Mouse (Mus musculus) layer of hippocampus, adult 9-10 months (tissue): ENCODE results near the gene Ndufc1.
"Not testable (repeated sequence)": the region's sequence is repeated elsewhere in the genome, so short reads cannot be mapped to it uniquely, and the experiment has no call there.

Experiments used
- DNase-seq: peaks from one replicate; pipeline ENCODE4 v3.0.0; 2022; ENCODE audit warnings: low spot score

Gene Ndufc1

GRCm38 (mm10) chr3:51368011-51368410 lies 40.8 kb downstream of the Ndufc1 start:
- no peak for DNase-seq

GRCm38 (mm10) chr3:51366926-51367325 lies 41.9 kb downstream of the Ndufc1 start:
- no peak for DNase-seq

DNA sequence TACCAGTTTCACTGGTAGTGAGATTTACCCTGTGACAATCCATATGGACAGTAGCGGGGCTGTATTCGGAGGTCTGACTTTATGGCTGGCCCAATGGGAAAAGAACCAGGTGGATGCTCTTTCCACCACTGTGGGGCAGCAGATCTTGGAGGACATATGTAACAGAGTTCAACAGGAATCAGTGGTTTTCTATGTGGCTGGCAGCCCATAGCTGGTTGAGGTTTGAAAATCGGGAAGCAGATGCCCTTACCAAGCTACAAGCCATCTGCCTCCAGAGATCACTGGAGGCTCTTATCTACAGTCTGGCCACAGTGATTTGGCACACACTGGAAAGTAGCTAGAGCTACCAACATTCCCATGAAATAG lies 43.3 kb downstream of the Ndufc1 start:
- DNase-seq: no peak

DNA sequence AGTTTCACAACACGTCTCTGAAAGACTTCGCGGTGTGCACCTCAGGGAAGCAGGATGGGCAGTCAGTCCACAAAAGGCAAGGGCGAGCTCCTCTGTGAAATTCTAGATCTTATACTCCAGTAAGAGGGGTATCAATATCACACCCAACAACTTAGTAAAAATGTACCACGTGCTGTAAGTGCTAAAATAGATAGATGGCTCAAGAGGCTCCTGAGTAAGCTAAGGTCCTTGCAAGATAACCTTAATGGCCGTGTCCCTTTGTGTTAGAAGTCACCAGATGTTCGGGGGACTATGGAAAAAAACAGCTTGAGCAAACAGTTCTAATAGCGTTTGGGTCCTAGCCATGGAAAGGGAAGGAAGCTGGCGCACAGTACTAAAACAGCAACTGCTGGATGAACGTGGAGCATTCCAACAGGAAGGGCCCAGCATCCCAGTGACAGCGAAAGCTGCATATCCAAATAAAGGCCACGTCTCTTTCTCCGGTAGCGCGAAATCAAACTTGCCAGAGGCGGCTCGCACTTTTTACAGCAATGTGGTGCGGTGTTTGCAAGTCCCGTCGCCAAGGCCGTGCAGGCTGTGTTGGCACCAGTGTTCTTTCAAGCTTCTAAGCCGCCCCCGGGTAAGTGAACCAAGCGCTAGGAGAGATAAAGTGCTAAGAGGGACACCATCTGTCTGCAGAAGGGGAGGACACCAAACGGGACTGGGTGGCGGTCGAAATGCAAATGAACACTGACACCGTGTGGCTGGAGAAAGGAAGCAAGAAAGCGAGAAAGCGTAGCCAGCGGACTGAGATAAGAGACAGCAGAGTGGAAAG lies 43.9 kb downstream of the Ndufc1 start:
- DNase-seq: peak; percentile 73

DNA sequence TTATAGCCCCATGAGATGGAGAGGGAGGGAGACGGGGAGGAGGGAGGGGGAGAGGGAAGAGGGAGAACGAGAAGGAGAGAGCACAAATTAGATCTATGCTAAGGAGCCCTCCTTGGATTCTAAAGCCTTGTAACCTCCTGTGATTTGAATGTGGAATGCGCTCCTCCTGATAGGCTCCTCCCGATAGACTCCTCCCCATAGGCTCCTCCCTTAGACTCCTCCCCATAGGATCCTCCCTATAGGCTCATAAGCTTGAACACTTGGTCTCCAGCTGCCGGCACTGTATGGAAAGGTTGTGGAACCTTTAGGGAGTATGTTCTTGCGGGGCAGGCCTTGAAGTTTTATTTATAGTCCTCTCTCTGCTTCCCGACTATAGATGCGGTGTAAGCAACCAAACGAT lies 47.7 kb downstream of the Ndufc1 start:
- DNase-seq: no peak

DNA sequence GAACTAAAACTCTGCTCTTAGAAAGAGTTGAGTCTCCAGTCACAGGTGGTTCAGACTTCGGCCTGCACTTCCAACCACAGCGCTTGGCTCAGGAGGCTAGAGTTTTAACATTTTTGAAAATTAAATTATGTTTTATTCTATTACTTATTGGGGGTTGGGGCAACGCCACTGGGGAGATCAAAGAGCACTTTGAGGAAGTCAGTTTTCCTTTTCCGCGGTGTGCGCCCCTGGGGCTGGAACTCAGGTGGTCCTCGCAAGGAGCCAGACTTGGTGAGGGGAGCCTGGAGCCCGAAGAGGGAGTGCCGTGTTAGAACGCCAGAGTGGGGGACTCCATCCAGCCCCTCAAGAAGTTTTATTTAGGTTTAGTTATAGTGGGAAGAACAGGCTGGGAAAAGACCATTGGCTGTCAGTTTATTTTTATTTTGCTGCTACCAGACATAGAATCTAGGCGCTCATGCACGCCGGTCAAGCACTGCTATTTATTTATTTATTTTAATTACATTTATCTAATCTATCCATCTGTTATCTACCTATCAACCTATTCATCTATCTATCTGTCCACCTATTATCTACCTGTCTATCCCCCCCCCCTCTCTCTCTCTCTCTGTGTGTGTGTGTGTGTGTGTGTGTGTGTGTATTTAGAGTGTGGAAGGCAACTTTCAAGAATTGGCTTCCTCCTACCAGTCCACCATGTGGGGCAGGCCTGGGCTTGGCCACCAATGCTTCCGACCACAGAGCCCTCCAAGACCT lies 49.1 kb downstream of the Ndufc1 start:
- no peak for DNase-seq

- no peak for DNase-seq
Measured at GRCm38 (mm10) chr3:51358660-51359557, 49.9 kb downstream of the Ndufc1 start.

DNA sequence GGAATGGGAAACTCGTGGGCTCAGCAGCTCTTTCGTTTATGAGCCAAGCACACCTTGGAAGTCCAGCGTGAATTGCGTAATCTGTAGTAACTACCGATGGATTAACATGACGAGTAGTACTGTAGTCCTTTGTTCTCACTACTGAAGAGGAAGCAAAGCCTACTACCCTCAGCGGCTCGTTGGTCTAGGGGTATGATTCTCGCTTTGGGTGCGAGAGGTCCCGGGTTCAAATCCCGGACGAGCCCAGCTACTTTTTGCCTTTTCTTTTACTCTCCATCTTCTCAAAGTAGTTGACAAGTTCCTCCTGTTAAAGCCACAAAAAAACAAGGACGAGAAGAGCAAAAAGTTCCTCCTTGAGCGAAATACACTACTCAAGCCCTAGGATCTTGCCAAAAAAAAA lies 50.6 kb downstream of the Ndufc1 start:
- peak; percentile 78 for DNase-seq

- DNase-seq: no peak
Measured at GRCm38 (mm10) chr3:51357624-51358023, 51.2 kb downstream of the Ndufc1 start.

DNA sequence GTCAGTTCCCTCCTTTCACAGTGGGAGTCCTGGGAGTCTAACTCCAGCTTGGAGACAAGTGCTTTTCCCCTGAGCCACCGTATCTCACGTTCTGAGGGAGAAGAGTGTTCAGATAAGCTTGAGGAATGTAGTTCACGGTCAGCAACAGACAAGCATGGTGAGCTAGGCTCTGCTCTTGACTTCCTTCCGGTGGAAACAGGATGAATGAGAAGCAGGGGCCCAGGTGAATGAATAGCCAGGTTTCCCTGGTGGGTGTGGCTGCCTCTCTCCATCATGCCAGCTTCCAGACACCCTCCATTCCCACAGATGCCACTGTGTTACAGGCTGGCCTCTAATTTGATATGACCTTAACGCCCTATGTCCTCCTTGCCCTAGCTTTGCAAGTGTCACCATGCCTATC lies 51.7 kb downstream of the Ndufc1 start:
- no peak for DNase-seq

DNA sequence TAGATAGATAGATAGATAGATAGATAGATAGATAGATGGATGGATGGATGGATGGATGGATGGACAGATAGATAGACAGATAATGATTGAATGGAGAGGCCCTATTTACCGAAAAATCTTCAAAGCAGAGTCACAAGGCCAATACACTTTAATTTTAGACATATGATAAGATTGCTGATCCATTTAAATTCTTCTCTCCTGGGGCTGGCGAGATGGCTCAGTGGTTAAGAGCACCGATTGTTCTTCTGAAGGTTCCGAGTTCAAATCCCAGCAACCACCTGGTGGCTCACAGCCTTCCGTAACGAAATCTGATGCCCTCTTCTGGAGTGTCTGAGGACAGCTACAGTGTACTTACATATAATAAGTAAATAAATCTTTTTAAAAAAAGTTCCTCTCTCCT lies 53.8 kb downstream of the Ndufc1 start:
- DNase-seq: not testable (repeated sequence)
